Mouse (Mus musculus): Measurements from ENCODE around the gene Apof. TPM values are rescaled to one million over a fixed set of nuclear protein-coding genes. Genes with fewer than 3 reads are reported as not detected.

Gene Apof
- polyA plus RNA-seq, 1 experiment, result not detected

DNA sequence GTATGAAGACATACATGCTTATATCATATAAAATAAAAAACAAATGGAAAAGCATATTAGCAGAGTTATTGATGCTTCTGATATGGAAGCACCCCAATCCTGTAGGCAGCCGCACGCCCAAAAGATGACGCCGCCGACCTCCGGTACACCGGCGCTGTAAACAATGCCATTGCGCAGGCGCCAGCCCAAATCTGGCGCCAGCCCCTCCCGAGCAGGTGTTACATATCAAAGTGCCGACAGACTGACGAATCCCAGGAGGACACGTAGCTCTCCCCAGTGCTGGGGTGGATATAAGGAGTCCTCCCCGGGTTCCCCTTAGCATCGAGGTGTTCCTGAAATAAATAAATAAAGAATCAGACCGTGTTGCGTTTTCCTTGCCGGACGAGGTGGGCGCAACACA is 6.2 kb upstream of the Apof start:
- no peak for TF ChIP-seq CEBPB (IDR thresholded peaks at IDR 0.05; ENCODE audit: low read depth)
- no peak for TF ChIP-seq USF1 (IDR thresholded peaks at IDR 0.05; ENCODE audit: low read depth)
- no peak for TF ChIP-seq MAX (IDR thresholded peaks at IDR 0.05)
- no peak for TF ChIP-seq FOSL1 (IDR thresholded peaks at IDR 0.05; ENCODE audit: insufficient read depth, low read length, poor library complexity, severe bottlenecking)
- TF ChIP-seq MYOD1 (IDR thresholded peaks at IDR 0.05; ENCODE audit: control insufficient read depth, insufficient read length, low read depth), result no peak
- TF ChIP-seq MYOG (IDR thresholded peaks at IDR 0.05; ENCODE audit: control insufficient read depth, extremely low read depth, insufficient read length), result no peak
- no peak for TF ChIP-seq CTCF (IDR thresholded peaks at IDR 0.05; ENCODE audit: control insufficient read depth, insufficient read depth, insufficient read length)
- Histone ChIP-seq H3K79me3 (ENCODE audit: low read depth) (no peaks in the 10 kb centered on the region), H3K4me3 (ENCODE audit: insufficient read depth, poor library complexity, severe bottlenecking) (no peak overlapping the region), H3K79me2 (ENCODE audit: control insufficient read depth, insufficient read depth) (no peaks in the 10 kb centered on the region), H3K27me3 (ENCODE audit: control insufficient read depth, insufficient read depth, insufficient read length) (no peaks in the 10 kb centered on the region), H3ac (ENCODE audit: control insufficient read depth, insufficient read length, low read depth) (no peak overlapping the region), H3K36me3 (ENCODE audit: control insufficient read depth, insufficient read depth) (no peaks in the 10 kb centered on the region)

DNA sequence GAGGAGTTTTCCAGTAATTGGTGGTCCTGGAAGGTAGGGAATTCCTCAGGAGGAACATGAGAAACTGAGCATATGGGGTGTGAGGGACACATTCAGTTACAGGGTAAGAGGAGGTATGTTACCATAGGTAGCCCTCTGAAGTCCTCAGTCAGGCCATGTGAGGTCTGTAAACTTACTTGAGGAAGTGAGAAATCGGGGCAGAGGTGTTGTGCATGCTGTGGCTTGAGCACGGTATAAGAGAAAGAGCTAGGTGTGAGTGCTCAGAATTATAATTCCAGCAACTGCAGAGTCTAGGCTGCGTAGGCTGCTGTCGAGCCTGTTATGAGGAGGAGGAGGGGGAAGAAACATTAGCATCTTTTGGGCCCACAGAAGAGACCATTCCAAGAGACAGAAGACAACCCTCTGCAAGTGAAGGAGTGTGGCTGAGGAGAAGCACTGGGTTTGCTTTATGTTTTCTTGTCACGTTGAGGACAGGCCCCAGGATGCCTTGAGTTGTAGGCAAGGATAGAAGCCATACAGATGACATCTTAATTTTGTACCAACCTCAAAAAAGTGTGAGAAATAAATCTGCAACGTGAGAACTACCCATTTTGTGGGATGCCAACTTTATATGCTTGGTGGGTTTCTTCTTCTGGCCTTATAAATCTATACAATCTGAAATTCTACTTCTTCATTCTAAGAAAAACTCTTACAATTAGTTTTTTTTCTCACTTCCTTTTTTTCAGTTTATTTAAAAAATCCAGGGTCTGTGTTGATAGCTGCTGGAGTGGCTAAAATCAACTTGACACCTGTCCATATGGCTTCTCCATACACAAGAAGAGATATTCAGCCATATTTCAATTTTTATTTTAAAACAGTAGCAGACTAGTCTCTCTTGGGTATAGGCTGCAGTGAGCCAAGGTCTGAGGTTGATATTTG is 4.8 kb upstream of the Apof start:
- Histone ChIP-seq H3ac (ENCODE audit: control insufficient read depth, insufficient read length, low read depth) (no peak overlapping the region), H3K27me3 (ENCODE audit: control insufficient read depth, insufficient read depth, insufficient read length) (no peaks in the 10 kb centered on the region), H3K79me2 (ENCODE audit: control insufficient read depth, insufficient read depth) (no peaks in the 10 kb centered on the region), H3K36me3 (ENCODE audit: control insufficient read depth, insufficient read depth) (no peaks in the 10 kb centered on the region), H3K4me3 (ENCODE audit: insufficient read depth, poor library complexity, severe bottlenecking) (no peak overlapping the region), H3K79me3 (ENCODE audit: low read depth) (no peaks in the 10 kb centered on the region)
- no peak for TF ChIP-seq USF1 (IDR thresholded peaks at IDR 0.05; ENCODE audit: low read depth)
- TF ChIP-seq CEBPB (IDR thresholded peaks at IDR 0.05; ENCODE audit: low read depth), result no peak
- TF ChIP-seq MAX (IDR thresholded peaks at IDR 0.05), result no peak
- TF ChIP-seq MYOD1 (IDR thresholded peaks at IDR 0.05; ENCODE audit: control insufficient read depth, insufficient read length, low read depth), result no peak
- no peak for TF ChIP-seq MYOG (IDR thresholded peaks at IDR 0.05; ENCODE audit: control insufficient read depth, extremely low read depth, insufficient read length)
- TF ChIP-seq CTCF (IDR thresholded peaks at IDR 0.05; ENCODE audit: control insufficient read depth, insufficient read depth, insufficient read length), result no peak
- TF ChIP-seq FOSL1 (IDR thresholded peaks at IDR 0.05; ENCODE audit: insufficient read depth, low read length, poor library complexity, severe bottlenecking), result no peak

DNA sequence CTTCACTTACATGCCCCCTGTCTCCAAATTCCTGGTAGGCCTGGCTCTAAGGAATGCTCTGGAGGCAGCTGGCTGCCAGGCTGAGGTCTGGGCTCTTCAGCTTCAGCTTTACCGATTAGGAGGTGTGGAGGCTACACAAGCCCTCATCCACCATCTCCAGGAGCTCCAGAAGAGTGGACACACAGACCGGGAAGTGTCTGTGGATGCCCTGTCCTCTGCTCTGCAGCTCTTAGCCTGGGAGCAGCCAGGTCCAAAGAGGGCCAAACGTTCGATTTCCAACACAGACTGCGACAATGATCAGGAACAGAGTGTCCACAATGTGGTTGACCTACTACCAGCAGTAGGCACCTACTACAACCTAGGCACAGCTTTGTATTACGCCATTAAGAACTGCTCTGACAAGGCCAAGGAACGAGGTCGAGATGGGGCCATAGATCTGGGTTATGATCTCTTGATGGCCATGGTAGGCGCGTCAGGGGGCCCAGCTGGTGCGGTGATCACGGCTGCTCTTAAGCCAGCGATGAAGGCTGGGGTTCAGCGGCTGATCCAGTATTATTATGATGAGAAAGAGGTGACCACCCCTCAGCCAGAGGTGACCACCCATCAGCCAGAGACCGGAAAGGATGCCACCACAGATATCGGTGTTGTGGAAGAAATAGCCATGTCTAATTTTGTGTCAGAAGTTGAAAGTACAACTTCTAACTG is 887 bp downstream of the Apof start:
- H3K79me2 ChIP-seq (ENCODE audit: control insufficient read depth, insufficient read depth), result no peaks in the 10 kb centered on the region
- no peaks in the 10 kb centered on the region for H3K27me3 ChIP-seq (ENCODE audit: control insufficient read depth, insufficient read depth, insufficient read length)
- no peak overlapping the region for H3K4me3 ChIP-seq (ENCODE audit: insufficient read depth, poor library complexity, severe bottlenecking)
- no peak overlapping the region for H3ac ChIP-seq (ENCODE audit: control insufficient read depth, insufficient read length, low read depth)
- H3K79me3 ChIP-seq (ENCODE audit: low read depth), result no peaks in the 10 kb centered on the region
- no peaks in the 10 kb centered on the region for H3K36me3 ChIP-seq (ENCODE audit: control insufficient read depth, insufficient read depth)
- no peak for TF ChIP-seq MYOD1 (IDR thresholded peaks at IDR 0.05; ENCODE audit: control insufficient read depth, insufficient read length, low read depth)

DNA sequence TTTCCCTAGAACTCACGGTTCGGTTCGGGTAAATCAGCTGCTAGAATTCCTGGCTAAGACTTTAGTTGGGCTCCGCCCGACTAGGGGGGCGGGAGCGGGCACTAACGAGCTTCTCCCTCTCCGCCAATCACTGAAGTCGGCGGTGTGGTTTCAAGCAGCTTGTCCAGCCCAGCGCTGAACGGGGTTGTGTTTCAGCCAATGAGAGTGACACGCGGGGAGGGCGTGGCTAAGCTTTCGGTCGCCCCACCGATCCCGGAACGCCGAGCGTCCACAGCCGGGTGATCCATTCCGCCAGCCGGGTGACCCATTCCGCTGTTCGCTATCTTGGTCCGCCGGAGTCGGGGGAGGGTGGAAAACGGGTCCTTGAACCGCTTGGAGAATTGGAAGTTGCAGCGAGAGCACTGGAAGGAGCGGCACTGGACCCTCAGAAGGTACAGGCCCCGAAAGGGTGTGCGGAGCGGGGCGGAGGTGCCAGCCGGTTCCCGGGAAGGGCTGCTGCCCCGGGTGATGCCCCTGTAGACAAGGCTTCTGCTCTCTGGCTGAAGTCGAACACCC is 1.9 kb downstream of the Apof start, which contains the start of gene Stat2:
TSS of gene Stat2 (plus strand) at position 273 of the 555 bp plus-strand sequence.
- no peaks in the 10 kb centered on the region for H3K79me3 ChIP-seq (ENCODE audit: low read depth)
- peak within 1 kb of the TSS; percentile 69 for H3K4me3 ChIP-seq (ENCODE audit: insufficient read depth, poor library complexity, severe bottlenecking)
- no peak for TF ChIP-seq MYOG (IDR thresholded peaks at IDR 0.05; ENCODE audit: control insufficient read depth, extremely low read depth, insufficient read length)
- peak; percentile 10 for TF ChIP-seq MAX (IDR thresholded peaks at IDR 0.05)
- H3K79me2 ChIP-seq (ENCODE audit: control insufficient read depth, insufficient read depth), result no peaks in the 10 kb centered on the region
- H3K36me3 ChIP-seq (ENCODE audit: control insufficient read depth, insufficient read depth), result no peaks in the 10 kb centered on the region
- H3K27me3 ChIP-seq (ENCODE audit: control insufficient read depth, insufficient read depth, insufficient read length), result no peaks in the 10 kb centered on the region
- H3ac ChIP-seq (ENCODE audit: control insufficient read depth, insufficient read length, low read depth), result peak within 1 kb of the TSS; percentile 79

DNA sequence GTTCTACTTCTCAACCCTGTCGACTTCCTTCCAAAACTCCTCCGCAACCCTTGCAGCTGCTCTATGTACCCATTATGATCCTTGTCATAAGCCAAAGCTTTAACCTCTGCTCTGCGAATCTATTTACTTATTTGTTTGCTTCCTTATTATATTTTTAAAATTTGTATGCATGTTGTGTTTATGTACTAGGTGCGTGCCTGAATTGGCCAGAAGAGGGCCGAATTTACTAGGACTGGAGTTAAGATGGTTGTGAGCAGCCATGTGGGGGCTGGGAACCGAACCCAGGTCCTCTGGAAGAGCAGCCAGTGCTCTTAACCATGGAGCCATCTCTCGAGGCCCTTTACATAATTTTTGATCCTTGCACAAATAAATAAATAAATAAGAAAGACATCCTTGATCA is 2.4 kb downstream of the Apof start:
- Histone ChIP-seq H3K79me2 (ENCODE audit: control insufficient read depth, insufficient read depth) (no peaks in the 10 kb centered on the region), H3K27me3 (ENCODE audit: control insufficient read depth, insufficient read depth, insufficient read length) (no peaks in the 10 kb centered on the region), H3K4me3 (ENCODE audit: insufficient read depth, poor library complexity, severe bottlenecking) (peak overlapping the region; percentile 69), H3ac (ENCODE audit: control insufficient read depth, insufficient read length, low read depth) (peak overlapping the region; percentile 79), H3K79me3 (ENCODE audit: low read depth) (no peaks in the 10 kb centered on the region), H3K36me3 (ENCODE audit: control insufficient read depth, insufficient read depth) (no peaks in the 10 kb centered on the region)
- TF ChIP-seq CEBPB (IDR thresholded peaks at IDR 0.05; ENCODE audit: low read depth) (no peak), MAX (IDR thresholded peaks at IDR 0.05) (no peak), MYOD1 (IDR thresholded peaks at IDR 0.05; ENCODE audit: control insufficient read depth, insufficient read length, low read depth) (no peak), CTCF (IDR thresholded peaks at IDR 0.05; ENCODE audit: control insufficient read depth, insufficient read depth, insufficient read length) (no peak), FOSL1 (IDR thresholded peaks at IDR 0.05; ENCODE audit: insufficient read depth, low read length, poor library complexity, severe bottlenecking) (no peak), USF1 (IDR thresholded peaks at IDR 0.05; ENCODE audit: low read depth) (no peak), MYOG (IDR thresholded peaks at IDR 0.05; ENCODE audit: control insufficient read depth, extremely low read depth, insufficient read length) (no peak)
